In genomic region chr11:54960251-54960650, GRCm38 (mm10) we compare ENCODE assay signal across 17 mouse cellular contexts. TPM values are rescaled to one million over a fixed set of nuclear protein-coding genes. Genes with fewer than 3 reads are reported as not detected.
"Had no signal": no experiment of that assay in that cellular context is flagged by ENCODE, and none has a peak within 500 bp of the region (broad histone marks: within the 10 kb centered on the region; RNA-seq: fewer than 3 reads in every experiment).

No protein-coding gene starts in this region.

- H3K4me3 ChIP-seq: lung, embryonic 15.5 days; midbrain, embryonic 13.5 days; midbrain, embryonic 15.5 days; neural tube, embryonic 12.5 days had no signal

- H3K27me3 ChIP-seq: lung, embryonic 15.5 days; midbrain, embryonic 13.5 days; midbrain, embryonic 15.5 days; neural tube, embryonic 12.5 days had no signal

- DNase-seq: liver, postnatal 0 days; lung, adult 2 months; lung, postnatal 14 days; lung, postnatal 36 days; right cerebral cortex, postnatal 25 days; right cerebral cortex, postnatal 4 days; spleen, adult 18-20 months; thymus, adult 18-20 months; thymus, postnatal 14 days; thymus, postnatal 36 days had no signal

- H3K9me3 ChIP-seq: lung, embryonic 15.5 days; midbrain, embryonic 13.5 days; midbrain, embryonic 15.5 days; neural tube, embryonic 12.5 days had no signal

- ATAC-seq: liver, postnatal 0 days; lung, postnatal 0 days; midbrain, embryonic 13.5 days; midbrain, embryonic 15.5 days had no signal

- H3K4me1 ChIP-seq: midbrain, embryonic 15.5 days; neural tube, embryonic 12.5 days had no signal

- H3K36me3 ChIP-seq: lung, embryonic 15.5 days; midbrain, embryonic 13.5 days; midbrain, embryonic 15.5 days; neural tube, embryonic 12.5 days had no signal

RNA-seq across cellular contexts. Expression of gene Gpx3, which starts 58.0 kb away (rescaled TPM):
- total RNA-seq: monocyte, adult 5-6 weeks; neutrophil, adult 5-6 weeks had no signal
